Mouse (Mus musculus): ENCODE measurements at regions not wholly inside any gene's neighbourhood (a gene's known extent, or its start where the extent isn't known, plus 50 kb on each side); places are given as distances from the start of the nearest gene placed in this dataset.

DNA sequence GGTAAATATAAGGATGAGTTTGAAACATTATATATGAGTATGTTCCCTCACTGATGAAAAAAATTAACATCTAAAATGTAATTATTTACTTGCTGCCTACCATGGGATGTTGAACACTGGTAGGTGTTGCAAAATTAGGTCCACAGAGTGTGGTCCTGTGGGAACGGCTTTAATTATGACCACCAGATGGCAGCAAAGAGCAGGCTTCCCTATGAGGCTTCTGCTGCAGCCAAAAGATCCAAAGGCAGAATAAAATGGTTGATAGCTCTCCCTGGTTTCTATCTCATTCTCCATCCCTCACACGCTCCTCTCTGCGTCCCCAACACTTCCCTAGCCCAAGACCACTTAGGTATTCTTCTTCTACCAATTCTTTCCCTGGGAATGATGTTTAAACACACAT, 54.6 kb upstream of the Cit start:
- DNase-seq (ENCODE audit: low spot score): peak; percentile 20
